Mouse (Mus musculus) hindbrain, embryonic 10.5 days (tissue): Measurements from ENCODE around the gene Tshr. TPM values are rescaled to one million over a fixed set of nuclear protein-coding genes. Genes with fewer than 3 reads are reported as not detected.
"Not testable (repeated sequence)": the region's sequence is repeated elsewhere in the genome, so short reads cannot be mapped to it uniquely, and the experiment has no call there.

Source experiments
- DNase-seq: peaks from one replicate; pipeline ENCODE4 v3.0.0-alpha.2; 2017; ENCODE audit warnings: low spot score
- H3K27ac ChIP-seq: fragments of 300-500 bp; sonication (generic); 2 replicates; pipeline ENCODE4 v1.5.1; 2016; ENCODE audit warnings: mild to moderate bottlenecking, moderate library complexity
- H3K27me3 ChIP-seq: fragments of 300-500 bp; sonication (generic); 2 replicates; pipeline ENCODE4 v1.6.1; 2016; ENCODE audit warnings: mild to moderate bottlenecking; ENCODE audit not compliant: poor library complexity, insufficient read depth, severe bottlenecking
- H3K36me3 ChIP-seq: fragments of 300-500 bp; sonication (generic); 2 replicates; pipeline ENCODE4 v1.6.1; 2016; ENCODE audit warnings: mild to moderate bottlenecking, moderate library complexity
- H3K4me1 ChIP-seq: fragments of 300-500 bp; sonication (generic); replicated peaks from 2 replicates; pipeline ENCODE4 v1.6.1; 2016; ENCODE audit warnings: mild to moderate bottlenecking
- H3K4me3 ChIP-seq: fragments of 300-500 bp; sonication (generic); 2 replicates; pipeline ENCODE4 v1.5.1; 2016; ENCODE audit warnings: mild to moderate bottlenecking, moderate library complexity
- H3K9me3 ChIP-seq: fragments of 300-500 bp; sonication (generic); 2 replicates; pipeline ENCODE4 v1.6.1; 2016; ENCODE audit warnings: mild to moderate bottlenecking, moderate library complexity
- WGBS: fragments of 180-500 bp; shearing (Covaris S2); methylation state at CpG from one replicate; pipeline ENCODE4 v1.1.7; 2016; 5-methylcytosine and 5-hydroxymethylcytosine counted together
- polyA plus RNA-seq: library from polyadenylated mRNA; unstranded; fragments of >200 nt; fragmentation: Nextera tagmentation; extraction: Ambion mirVana; gene quantifications from 2 replicates; pipeline ENCODE4 v1.2.1, GENCODE M21; 2016

Tshr gene
- polyA plus RNA-seq, 1 experiment from 2014 or later: not detected

GRCm38 (mm10) chr12:91523626-91524025 is 139.3 kb downstream of the Tshr start:
- H3K27ac ChIP-seq: no peak overlapping the region
- H3K36me3 ChIP-seq: no peaks in the 10 kb centered on the region
- 74% methylated on average over 3 of the region's 3 CpGs for WGBS

GRCm38 (mm10) chr12:91534514-91534913 is 150.2 kb downstream of the Tshr start:
- Histone ChIP-seq H3K36me3 (no peaks in the 10 kb centered on the region), H3K27me3 (no peaks in the 10 kb centered on the region), H3K4me3 (no peak overlapping the region), H3K4me1 (no peaks in the 10 kb centered on the region), H3K9me3 (no peaks in the 10 kb centered on the region), H3K27ac (no peak overlapping the region)
- DNase-seq: no peak
- WGBS: 91% methylated on average over 6 of the region's 6 CpGs

More at GRCm38 (mm10) chr12:91523626-91524025, 139.3 kb downstream of the Tshr start:
- Histone ChIP-seq H3K9me3 (peaks cover 6% of the 10 kb centered on the region; the same call in 1 of the 2 replicates), H3K27me3 (no peaks in the 10 kb centered on the region), H3K4me3 (no peak overlapping the region), H3K4me1 (no peaks in the 10 kb centered on the region)
- no peak for DNase-seq

- H3K27me3 ChIP-seq: no peaks in the 10 kb centered on the region
- no peaks in the 10 kb centered on the region for H3K36me3 ChIP-seq
- H3K4me1 ChIP-seq: no peaks in the 10 kb centered on the region
- no peaks in the 10 kb centered on the region for H3K9me3 ChIP-seq
- 92% methylated on average over 7 of the region's 7 CpGs for WGBS
- no peak overlapping the region for H3K4me3 ChIP-seq
- DNase-seq: no peak
- no peak overlapping the region for H3K27ac ChIP-seq
Measured at GRCm38 (mm10) chr12:91540202-91540601, 155.8 kb downstream of the Tshr start.

GRCm38 (mm10) chr12:91549471-91549870 is 165.1 kb downstream of the Tshr start:
- H3K9me3 ChIP-seq: no peaks in the 10 kb centered on the region
- no peak overlapping the region for H3K4me3 ChIP-seq
- no peak overlapping the region for H3K27ac ChIP-seq
- H3K27me3 ChIP-seq: no peaks in the 10 kb centered on the region
- no peaks in the 10 kb centered on the region for H3K4me1 ChIP-seq
- 81% methylated on average over 9 of the region's 9 CpGs for WGBS
- peaks cover 9% of the 10 kb centered on the region for H3K36me3 ChIP-seq
- no peak for DNase-seq

GRCm38 (mm10) chr12:91551773-91552526 is 167.6 kb downstream of the Tshr start:
- no peak overlapping the region for H3K4me3 ChIP-seq
- no peak for DNase-seq
- H3K4me1 ChIP-seq: no peaks in the 10 kb centered on the region
- no peak overlapping the region for H3K27ac ChIP-seq
- WGBS: 93% methylated on average over 19 of the region's 19 CpGs
- H3K9me3 ChIP-seq: no peaks in the 10 kb centered on the region
- peaks cover 27% of the 10 kb centered on the region for H3K36me3 ChIP-seq
- no peaks in the 10 kb centered on the region for H3K27me3 ChIP-seq

- WGBS: 94% methylated on average over 8 of the region's 8 CpGs
- DNase-seq, H3K9me3 ChIP-seq, H3K4me3 ChIP-seq, H3K4me1 ChIP-seq, H3K27ac ChIP-seq, H3K27me3 ChIP-seq: not testable (repeated sequence)
- H3K36me3 ChIP-seq: peaks cover 65% of the 10 kb centered on the region
Measured at GRCm38 (mm10) chr12:91557358-91558005, 173.1 kb downstream of the Tshr start.

- not testable (repeated sequence) for H3K9me3 ChIP-seq, H3K4me1 ChIP-seq, H3K27ac ChIP-seq, DNase-seq, H3K27me3 ChIP-seq, H3K4me3 ChIP-seq
- WGBS: 80% methylated on average over 4 of the region's 4 CpGs
- peaks cover 71% of the 10 kb centered on the region for H3K36me3 ChIP-seq
Measured at GRCm38 (mm10) chr12:91558152-91558551, 173.8 kb downstream of the Tshr start.

GRCm38 (mm10) chr12:91567145-91567544 is 182.8 kb downstream of the Tshr start:
- Histone ChIP-seq H3K4me3 (no peak overlapping the region), H3K36me3 (peaks cover 100% of the 10 kb centered on the region), H3K4me1 (no peaks in the 10 kb centered on the region), H3K27me3 (no peaks in the 10 kb centered on the region), H3K9me3 (no peaks in the 10 kb centered on the region), H3K27ac (no peak overlapping the region)
- WGBS: 94% methylated on average over 4 of the region's 4 CpGs
- DNase-seq: no peak

GRCm38 (mm10) chr12:91569255-91569654 is 184.9 kb downstream of the Tshr start:
- Histone ChIP-seq H3K4me1 (no peaks in the 10 kb centered on the region), H3K36me3 (peaks cover 100% of the 10 kb centered on the region), H3K9me3 (no peaks in the 10 kb centered on the region), H3K4me3 (no peak overlapping the region), H3K27me3 (no peaks in the 10 kb centered on the region), H3K27ac (no peak overlapping the region)
- WGBS: 92% methylated on average over 3 of the region's 3 CpGs
- DNase-seq: no peak

GRCm38 (mm10) chr12:91571708-91572107 is 187.3 kb downstream of the Tshr start:
- no peaks in the 10 kb centered on the region for H3K4me1 ChIP-seq
- 97% methylated on average over 2 of the region's 2 CpGs for WGBS
- no peaks in the 10 kb centered on the region for H3K27me3 ChIP-seq
- no peaks in the 10 kb centered on the region for H3K9me3 ChIP-seq
- no peak overlapping the region for H3K4me3 ChIP-seq
- no peak for DNase-seq
- H3K36me3 ChIP-seq: peaks cover 100% of the 10 kb centered on the region
- no peak overlapping the region for H3K27ac ChIP-seq

- DNase-seq: no peak
- 94% methylated on average over 2 of the region's 2 CpGs for WGBS
- Histone ChIP-seq H3K4me3 (no peak overlapping the region), H3K9me3 (no peaks in the 10 kb centered on the region), H3K27ac (no peak overlapping the region), H3K27me3 (no peaks in the 10 kb centered on the region), H3K36me3 (peaks cover 98% of the 10 kb centered on the region), H3K4me1 (no peaks in the 10 kb centered on the region; the same call in 1 of the 2 replicates)
Measured at GRCm38 (mm10) chr12:91579665-91580064, 195.3 kb downstream of the Tshr start.

GRCm38 (mm10) chr12:91581204-91582070 is 197.1 kb downstream of the Tshr start:
- no peaks in the 10 kb centered on the region for H3K27me3 ChIP-seq
- no peak overlapping the region for H3K4me3 ChIP-seq
- H3K9me3 ChIP-seq: no peaks in the 10 kb centered on the region
- no peak overlapping the region for H3K27ac ChIP-seq
- WGBS: 93% methylated on average over 6 of the region's 6 CpGs
- peaks cover 98% of the 10 kb centered on the region for H3K36me3 ChIP-seq
- peaks cover 2% of the 10 kb centered on the region for H3K4me1 ChIP-seq
- no peak for DNase-seq
